Mouse (Mus musculus) cortical plate, adult 2 months (tissue): ENCODE data around the gene Kbtbd7.

Experiments
- CTCF ChIP-seq: fragments of 200-500 bp; IDR thresholded peaks from 2 replicates; pipeline ENCODE4 v1.5.1; 2011; ENCODE audit warnings: mild to moderate bottlenecking, control low read depth, low read length; ENCODE audit not compliant: insufficient read depth; ENCODE audit errors: extremely low read depth
- POLR2A ChIP-seq: fragments of 200-500 bp; IDR thresholded peaks from 2 replicates; pipeline ENCODE4 v1.6.1; 2011; ENCODE audit warnings: mild to moderate bottlenecking, low read length, control low read depth; ENCODE audit not compliant: insufficient read depth; ENCODE audit errors: extremely low read depth

- TF ChIP-seq POLR2A (peak; percentile 71), CTCF (no peak)
These were observed 28.8 kb upstream of the Kbtbd7 start, which contains the start of gene Mtrf1 for GRCm38 (mm10) chr14:79397321-79398122.
